Mouse (Mus musculus) liver, embryonic 16.5 days (tissue): ENCODE results near the gene Tmem19. TPM values are rescaled to one million over a fixed set of nuclear protein-coding genes. Genes with fewer than 3 reads are reported as not detected.

Source experiments
- ATAC-seq: fragments of 200-750 bp; cut with Nextera tagmentation; 2 replicates; pipeline ENCODE4 v1.8.0; 2017; ENCODE audit warnings: low read depth, mild to moderate bottlenecking, moderate number of reproducible peaks, moderate library complexity
- H3K27ac ChIP-seq: fragments of 300-500 bp; sonication (generic); 2 replicates; pipeline ENCODE4 v1.5.1; 2014; ENCODE audit warnings: mild to moderate bottlenecking, low read length
- H3K27me3 ChIP-seq: fragments of 300-500 bp; sonication (generic); 2 replicates; pipeline ENCODE4 v1.6.1; 2014; ENCODE audit warnings: low read depth, low read length, mixed read lengths; ENCODE audit not compliant: control insufficient read depth, insufficient read depth
- H3K36me3 ChIP-seq: fragments of 300-500 bp; sonication (generic); 2 replicates; pipeline ENCODE4 v1.6.1; 2014; ENCODE audit warnings: mild to moderate bottlenecking; ENCODE audit not compliant: control insufficient read depth, insufficient read depth
- H3K4me1 ChIP-seq: fragments of 300-500 bp; sonication (generic); 2 replicates; pipeline ENCODE4 v1.6.1; 2014; ENCODE audit warnings: low read depth, low read length, mixed read lengths; ENCODE audit not compliant: control insufficient read depth
- H3K4me2 ChIP-seq: fragments of 300-500 bp; sonication (generic); 2 replicates; pipeline ENCODE4 v1.6.1; 2014; ENCODE audit warnings: low read depth, low read length, mixed read lengths
- H3K4me3 ChIP-seq: fragments of 300-500 bp; sonication (generic); 2 replicates; pipeline ENCODE4 v1.5.1; 2014; ENCODE audit warnings: low read depth, mild to moderate bottlenecking, low read length
- H3K9ac ChIP-seq: fragments of 300-500 bp; sonication (generic); 2 replicates; pipeline ENCODE4 v1.6.1; 2014; ENCODE audit warnings: low read depth, low read length
- H3K9me3 ChIP-seq: fragments of 300-500 bp; sonication (generic); replicated peaks from 2 replicates; pipeline ENCODE4 v1.6.1; 2016; ENCODE audit warnings: low read length; ENCODE audit not compliant: control insufficient read depth
- WGBS: fragments of 180-500 bp; shearing (Covaris S2); extraction: QIAGEN DNeasy Blood & Tissue Kit; methylation state at CpG from one replicate; pipeline ENCODE4 v1.1.7; 2014; ENCODE audit not compliant: insufficient replicate concordance; 5-methylcytosine and 5-hydroxymethylcytosine counted together
- polyA plus RNA-seq: library from polyadenylated mRNA; unstranded; fragments of >200 nt; fragmentation: Nextera tagmentation; extraction: Ambion mirVana; gene quantifications from 2 replicates; pipeline ENCODE4 v1.2.1, GENCODE M21; 2015

Gene Tmem19
- 9.5 and 9.9 TPM in 2 replicates for polyA plus RNA-seq

GRCm38 (mm10) chr10:115361840-115362622 is at the start of gene Tmem19:
TSS of gene Tmem19 (minus strand) at chr10:115362501.
- Histone ChIP-seq H3K4me2 (peak within 1 kb of the TSS; percentile 94), H3K27me3 (no peaks in the 10 kb centered on the region), H3K9ac (peak within 1 kb of the TSS; percentile 64), H3K4me3 (peak within 1 kb of the TSS; percentile 78), H3K27ac (peak within 1 kb of the TSS; percentile 96), H3K9me3 (no peaks in the 10 kb centered on the region), H3K4me1 (peaks cover 21% of the 10 kb centered on the region), H3K36me3 (no peaks in the 10 kb centered on the region)
- peak; percentile 98 for ATAC-seq
- WGBS, result under 1% methylated on average over 45 of the region's 58 CpGs

GRCm38 (mm10) chr10:115406393-115406792 is 44.1 kb upstream of the Tmem19 start:
- no peak overlapping the region for H3K4me2 ChIP-seq
- no peaks in the 10 kb centered on the region for H3K27me3 ChIP-seq
- H3K4me3 ChIP-seq, result no peak overlapping the region
- no peak for ATAC-seq
- no peaks in the 10 kb centered on the region for H3K4me1 ChIP-seq
- no peak overlapping the region for H3K27ac ChIP-seq
- H3K36me3 ChIP-seq, result peaks cover 60% of the 10 kb centered on the region
- H3K9me3 ChIP-seq, result no peaks in the 10 kb centered on the region
- WGBS, result 74% methylated on average over 6 of the region's 6 CpGs
- H3K9ac ChIP-seq, result no peak overlapping the region

- 81% methylated on average over 1 of the region's 1 CpGs for WGBS
- Histone ChIP-seq H3K4me3 (no peak overlapping the region), H3K4me1 (peaks cover 3% of the 10 kb centered on the region), H3K9me3 (no peaks in the 10 kb centered on the region), H3K36me3 (peaks cover 24% of the 10 kb centered on the region), H3K4me2 (no peak overlapping the region), H3K9ac (no peak overlapping the region), H3K27ac (no peak overlapping the region), H3K27me3 (no peaks in the 10 kb centered on the region)
- no peak for ATAC-seq
Observed at GRCm38 (mm10) chr10:115391896-115392295, 29.6 kb upstream of the Tmem19 start.

- H3K4me2 ChIP-seq, result no peak overlapping the region
- peaks cover 24% of the 10 kb centered on the region for H3K36me3 ChIP-seq
- H3K9me3 ChIP-seq, result no peaks in the 10 kb centered on the region
- ATAC-seq, result no peak
- no peak overlapping the region for H3K4me3 ChIP-seq
- no peaks in the 10 kb centered on the region for H3K27me3 ChIP-seq
- H3K4me1 ChIP-seq, result peaks cover 5% of the 10 kb centered on the region
- no peak overlapping the region for H3K27ac ChIP-seq
- 81% methylated on average over 4 of the region's 4 CpGs for WGBS
- H3K9ac ChIP-seq, result no peak overlapping the region
Observed at GRCm38 (mm10) chr10:115391076-115391475, 28.8 kb upstream of the Tmem19 start.

- WGBS, result 89% methylated on average over 3 of the region's 3 CpGs
- H3K4me1 ChIP-seq, result peaks cover 9% of the 10 kb centered on the region
- no peaks in the 10 kb centered on the region for H3K27me3 ChIP-seq
- no peak overlapping the region for H3K4me3 ChIP-seq
- ATAC-seq, result no peak
- H3K27ac ChIP-seq, result no peak overlapping the region
- no peak overlapping the region for H3K9ac ChIP-seq
- peaks cover 17% of the 10 kb centered on the region for H3K36me3 ChIP-seq
- H3K4me2 ChIP-seq, result no peak overlapping the region
- H3K9me3 ChIP-seq, result no peaks in the 10 kb centered on the region
Observed at GRCm38 (mm10) chr10:115387891-115388290, 25.6 kb upstream of the Tmem19 start.

GRCm38 (mm10) chr10:115385018-115386002 is 23.0 kb upstream of the Tmem19 start:
- Histone ChIP-seq H3K36me3 (peaks cover 8% of the 10 kb centered on the region), H3K9me3 (no peaks in the 10 kb centered on the region), H3K27ac (peak overlapping the region; percentile 98), H3K9ac (peak overlapping the region; percentile 93), H3K27me3 (no peaks in the 10 kb centered on the region), H3K4me2 (peak overlapping the region; percentile 78), H3K4me1 (peaks cover 20% of the 10 kb centered on the region), H3K4me3 (peak overlapping the region; percentile 85)
- under 1% methylated on average over 84 of the region's 101 CpGs for WGBS
- ATAC-seq, result peak; percentile 33

- Histone ChIP-seq H3K4me2 (peak within 1 kb of the TSS; percentile 78), H3K27ac (peak within 1 kb of the TSS; percentile 98), H3K9ac (peak within 1 kb of the TSS; percentile 93), H3K27me3 (no peaks in the 10 kb centered on the region), H3K36me3 (peaks cover 5% of the 10 kb centered on the region; the same call in 1 of the 2 replicates), H3K4me3 (peak within 1 kb of the TSS; percentile 85), H3K9me3 (no peaks in the 10 kb centered on the region), H3K4me1 (peaks cover 20% of the 10 kb centered on the region)
- WGBS, result 0% methylated on average over 65 of the region's 65 CpGs
- ATAC-seq, result peak; percentile 94
Observed at GRCm38 (mm10) chr10:115384221-115385017, 22.1 kb upstream of the Tmem19 start, which contains the start of the genes Thap2 and Zfc3h1. TSS of gene Thap2 (minus strand) at chr10:115384443. TSS of gene Zfc3h1 (plus strand) at chr10:115384959.

GRCm38 (mm10) chr10:115383644-115384220 is 21.4 kb upstream of the Tmem19 start:
- H3K4me3 ChIP-seq, result peak overlapping the region; percentile 85
- H3K9me3 ChIP-seq, result no peaks in the 10 kb centered on the region
- ATAC-seq, result no peak
- no peaks in the 10 kb centered on the region for H3K36me3 ChIP-seq
- H3K4me1 ChIP-seq, result peaks cover 20% of the 10 kb centered on the region
- no peaks in the 10 kb centered on the region for H3K27me3 ChIP-seq
- peak overlapping the region; percentile 98 for H3K27ac ChIP-seq
- peak overlapping the region; percentile 63 for H3K4me2 ChIP-seq
- H3K9ac ChIP-seq, result peak overlapping the region; percentile 75
- under 1% methylated on average over 15 of the region's 15 CpGs for WGBS
